10 mouse cellular contexts compared by ENCODE assay signal in the genomic region with DNA sequence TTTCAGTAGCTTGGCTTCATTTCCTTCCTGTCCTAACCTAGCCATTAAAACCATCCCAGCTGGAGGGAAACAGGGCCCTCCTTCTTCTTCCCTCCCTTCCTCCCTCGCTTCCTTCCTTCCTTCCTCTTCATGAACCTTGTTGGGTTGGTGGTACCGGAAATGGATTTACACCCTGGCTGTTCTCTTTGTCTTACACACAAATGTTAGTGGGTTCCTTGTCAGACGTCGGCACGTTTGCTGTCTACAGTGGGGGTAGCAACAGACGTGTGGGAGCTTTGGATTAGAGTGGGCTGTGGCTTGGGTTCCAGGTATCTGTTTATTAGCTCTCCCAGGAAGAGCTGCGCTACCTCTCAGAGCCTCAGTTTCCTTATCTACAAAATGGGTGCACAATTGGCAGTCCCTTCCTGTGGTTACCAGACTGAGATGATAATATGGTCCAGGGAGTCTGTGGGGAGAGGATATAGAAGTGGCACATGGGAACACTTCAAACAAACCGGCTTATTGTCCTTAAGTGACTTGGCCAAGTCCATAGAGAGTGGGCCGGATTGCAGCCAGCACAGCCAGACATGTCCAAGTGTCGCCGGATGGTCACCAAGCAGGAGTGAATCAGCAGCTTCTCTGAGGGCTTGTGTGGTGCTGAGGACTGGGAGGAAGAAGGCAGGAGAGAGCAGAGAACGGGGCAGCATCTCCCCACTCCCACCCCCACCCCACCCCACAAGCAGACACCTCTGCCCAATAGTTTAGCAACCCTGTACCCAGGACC. TPM values are rescaled to one million over a fixed set of nuclear protein-coding genes. Genes with fewer than 3 reads are reported as not detected.
DNase-seq lines count a peak whose midpoint lies in the region; ATAC-seq and TF ChIP-seq lines count a peak whose summit lies in the region.
"Had no signal": no experiment of that assay in that cellular context is flagged by ENCODE, and none has a peak within 500 bp of the region (broad histone marks: within the 10 kb centered on the region; RNA-seq: fewer than 3 reads in every experiment).

No protein-coding gene starts in this region.

- H3K4me1 ChIP-seq in lung, adult 2 months (ENCODE audit: control insufficient read depth, insufficient read depth, low read length) = peaks cover 9% of the 10 kb centered on the region; the same call in 1 of the 2 replicates

- intact Hi-C loops in gastrocnemius, adult 2 months (cut with DNase I) = no loop called here
- intact Hi-C loops in gastrocnemius, postnatal 14 days (cut with DNase I; ENCODE audit: low total_unique reads) = no loop called here

- H3K27me3 ChIP-seq in myocyte (ENCODE audit: control insufficient read depth, insufficient read depth, insufficient read length) = no peaks in the 10 kb centered on the region

- TF ChIP-seq POLR2A in lung, adult 2 months (IDR thresholded peaks at IDR 0.05; ENCODE audit: borderline replicate concordance, extremely low read depth, low read depth, low read length) = no peak
- no peak for TF ChIP-seq POLR2A in myocyte (IDR thresholded peaks at IDR 0.05; ENCODE audit: insufficient read length, low read depth)

- H3ac ChIP-seq in myocyte (ENCODE audit: control insufficient read depth, insufficient read length) = no peak overlapping the region

- peak overlapping the region; percentile 75 for H3K27ac ChIP-seq in gastrocnemius, adult 2 months
- H3K27ac ChIP-seq: midbrain, embryonic 12.5 days had no signal

- WGBS in lung, adult 2 months = 43% methylated on average over 12 of the region's 12 CpGs

- no peak for DNase-seq in gastrocnemius, adult 2 months
- DNase-seq in gastrocnemius, postnatal 14 days = no peak
- DNase-seq in lung, postnatal 10 days = peak; percentile 37
- no peak for DNase-seq in lung, adult 2 months
- no peak for DNase-seq in thymus, postnatal 0 days (ENCODE audit: low spot score)
- DNase-seq in urinary bladder, adult 2 months (ENCODE audit: low spot score) = no peak

- H3K4me2 ChIP-seq in myocyte (ENCODE audit: low read depth) = peak overlapping the region; percentile 83

- no peaks in the 10 kb centered on the region for H3K36me3 ChIP-seq in myocyte (ENCODE audit: control insufficient read depth, insufficient read depth)
- H3K36me3 ChIP-seq: midbrain, embryonic 12.5 days had no signal

- 0 out of 4 replicates have a peak, but pooled peaks have one; percentile 5 to 12 for ATAC-seq in hematopoietic stem cell, adult 5-6 weeks (replicated peaks in 1 of 2; ENCODE audit: insufficient read depth in 1 of 2, low FRiP score in 2 of 2, low TSS enrichment in 1 of 2, low read depth in 1 of 2, poor library complexity in 2 of 2, severe bottlenecking in 2 of 2)

- H3K79me2 ChIP-seq in myocyte (ENCODE audit: control insufficient read depth, insufficient read depth) = no peaks in the 10 kb centered on the region

- H3K4me3 ChIP-seq in gastrocnemius, adult 2 months = peak overlapping the region; percentile 71
- no peak overlapping the region for H3K4me3 ChIP-seq in lung, adult 2 months (replicated peaks; ENCODE audit: extremely low read depth, low read depth, low read length)
- no peak overlapping the region for H3K4me3 ChIP-seq in myocyte

- no peak for TF ChIP-seq CTCF in gastrocnemius, adult 2 months (IDR thresholded peaks at IDR 0.05)
- no peak for TF ChIP-seq CTCF in lung, adult 2 months (IDR thresholded peaks at IDR 0.05; ENCODE audit: insufficient read depth, low read length)

TF ChIP-seq in myocyte, 11 proteins besides CTCF, POLR2A, EP300 and RAD21:
- TF ChIP-seq USF1 (IDR thresholded peaks at IDR 0.05; ENCODE audit: low read depth) (no peak), CEBPB (IDR thresholded peaks at IDR 0.05; ENCODE audit: insufficient read depth, poor library complexity, severe bottlenecking) (no peak), REST (IDR thresholded peaks at IDR 0.05; ENCODE audit: insufficient read depth, insufficient read length) (no peak), TCF12 (IDR thresholded peaks at IDR 0.05; ENCODE audit: insufficient read depth, poor library complexity, severe bottlenecking) (no peak), MYOG (IDR thresholded peaks at IDR 0.05; ENCODE audit: control insufficient read depth in 1 of 3, insufficient read depth in 1 of 3, insufficient read length in 2 of 3, low read depth in 2 of 3) (no peak), SRF (IDR thresholded peaks at IDR 0.05; ENCODE audit: control insufficient read depth, insufficient read length, low read depth) (no peak)

RNA-seq across cellular contexts. Expression of gene Cda, which starts 0.9 kb away (rescaled TPM):
- 1 to 10 TPM in 1 of 2 experiments, under 1 TPM in 1; 0.56 to 1.2 TPM for total RNA-seq in gastrocnemius, adult 2 months (2021)
- 1 to 10 TPM in 1 of 2 experiments, under 1 TPM in 1; 0.55 to 1.9 TPM for total RNA-seq in gastrocnemius, postnatal 14 days (2021)
- polyA plus RNA-seq in lung, adult 2 months (2012; rRNA removed) = 2.6 and 2.9 TPM in 2 replicates
- not detected in 2 replicates for total RNA-seq in hematopoietic stem cell, adult 5-6 weeks (2017)
- polyA plus RNA-seq in myocyte (2012; fragmentation: generic; extraction: Trizol) = 6.0 TPM
- polyA plus RNA-seq in thymus, postnatal 0 days (2015; fragmentation: Nextera tagmentation; extraction: Ambion mirVana) = 0.36 and 0.55 TPM in 2 replicates
- polyA plus RNA-seq in urinary bladder, adult 2 months (2012; rRNA removed) = 3.3 and 4.1 TPM in 2 replicates

RNA-seq across cellular contexts. Expression of gene Fam43b, which starts 27.6 kb away (rescaled TPM):
- total RNA-seq in gastrocnemius, adult 2 months (2021) = not detected
- total RNA-seq in gastrocnemius, postnatal 14 days (2021) = under 1 TPM in 1 of 2 experiments, not detected in 1; 0.08 TPM
- polyA plus RNA-seq in lung, adult 2 months (2012; rRNA removed) = not detected in 2 replicates
- total RNA-seq in hematopoietic stem cell, adult 5-6 weeks (2017) = 0.45 TPM in 1 of 2 replicates, not detected in the other
- not detected for polyA plus RNA-seq in myocyte (2012; fragmentation: generic; extraction: Trizol)
- 0.14 and 0.26 TPM in 2 replicates for polyA plus RNA-seq in thymus, postnatal 0 days (2015; fragmentation: Nextera tagmentation; extraction: Ambion mirVana)
- 0.04 TPM in 1 of 2 replicates, not detected in the other for polyA plus RNA-seq in urinary bladder, adult 2 months (2012; rRNA removed)
- total RNA-seq: gastrocnemius, postnatal 4 days had no signal

RNA-seq across cellular contexts. Expression of gene Pink1, which starts 42.6 kb away (rescaled TPM):
- total RNA-seq in gastrocnemius, adult 2 months (2021) = 100 to 1,000 TPM; 652 to 780 TPM
- total RNA-seq in gastrocnemius, postnatal 14 days (2021) = 100 to 1,000 TPM; 259 to 277 TPM
- polyA plus RNA-seq in lung, adult 2 months (2012; rRNA removed) = 178 and 182 TPM in 2 replicates
- 50.6 and 67.5 TPM in 2 replicates for total RNA-seq in hematopoietic stem cell, adult 5-6 weeks (2017)
- polyA plus RNA-seq in myocyte (2012; fragmentation: generic; extraction: Trizol) = 60.9 TPM
- 74.3 and 98.4 TPM in 2 replicates for polyA plus RNA-seq in thymus, postnatal 0 days (2015; fragmentation: Nextera tagmentation; extraction: Ambion mirVana)
- 92.3 and 122 TPM in 2 replicates for polyA plus RNA-seq in urinary bladder, adult 2 months (2012; rRNA removed)
